Mouse (Mus musculus): Measurements from ENCODE around the gene Lrrc31.

- TF ChIP-seq POLR2A (IDR thresholded peaks at IDR 0.05; ENCODE audit: extremely low read depth, insufficient read depth, low read length), result no peak
- TF ChIP-seq CTCF (IDR thresholded peaks at IDR 0.05; ENCODE audit: low read depth, low read length), result no peak
Observed at GRCm38 (mm10) chr3:30644207-30644606, 55.4 kb downstream of the Lrrc31 start, which contains the start of gene Lrriq4.

Measured in liver, adult 2 months (tissue).